Mouse (Mus musculus) CH12.LX (cell line): ENCODE data around the gene Olfr1357. TPM values are rescaled to one million over a fixed set of nuclear protein-coding genes. Genes with fewer than 3 reads are reported as not detected.

ENCODE experiments used
- DNase-seq: peaks from one replicate; pipeline ENCODE4 v3.0.0-alpha.2; 2013; ENCODE audit errors: extremely low read depth
- H3K27ac ChIP-seq: 2 replicates; pipeline ENCODE4 v1.5.1; 2012; ENCODE audit warnings: low read depth, mild to moderate bottlenecking, control low read depth, moderate library complexity; ENCODE audit not compliant: insufficient read depth
- H3K27me3 ChIP-seq: replicated peaks from 2 replicates; pipeline ENCODE3; 2012; ENCODE audit warnings: inconsistent platforms
- H3K36me3 ChIP-seq, 2 experiments: replicated peaks in 1 of 2; 2 replicates each; pipeline versions ENCODE3 to v1.6.1; 2012; ENCODE audit warnings: inconsistent platforms in 1 of 2, low read length in 1 of 2, mild to moderate bottlenecking in 1 of 2, mixed read lengths in 1 of 2, moderate library complexity in 1 of 2; ENCODE audit not compliant: control insufficient read depth in 1 of 2, insufficient read depth in 1 of 2
- H3K4me1 ChIP-seq, 2 experiments: 2 replicates each; pipeline ENCODE4 v1.6.1; 2012; ENCODE audit warnings: inconsistent platforms in 1 of 2, moderate library complexity in 1 of 2; ENCODE audit not compliant: insufficient read depth in 2 of 2, control insufficient read depth in 1 of 2
- H3K4me2 ChIP-seq: 2 replicates; pipeline ENCODE4 v1.6.1; 2012; ENCODE audit warnings: low read depth, mild to moderate bottlenecking, control low read depth; ENCODE audit not compliant: poor library complexity, insufficient read depth, severe bottlenecking
- H3K4me3 ChIP-seq, 3 experiments: fragments of 150-350 bp in 1 of 3; sonication (generic) in 1 of 3; replicated peaks in 1 of 3; 2 replicates each; pipeline versions ENCODE3 to v1.5.1; 2011 to 2012; ENCODE audit warnings: low read depth in 2 of 3, low read length in 2 of 3, mild to moderate bottlenecking in 2 of 3, moderate library complexity in 2 of 3, control low read depth in 1 of 3, improper control_type of control experiment in 1 of 3, inconsistent platforms in 1 of 3, mixed read lengths in 1 of 3; ENCODE audit not compliant: poor library complexity in 1 of 3
- H3K79me2 ChIP-seq: replicated peaks from 2 replicates; pipeline ENCODE4 v1.6.1; 2012; ENCODE audit warnings: mild to moderate bottlenecking, moderate library complexity; ENCODE audit not compliant: control insufficient read depth, poor library complexity, insufficient read depth, severe bottlenecking; ENCODE audit errors: extremely low read depth
- H3K9ac ChIP-seq: 2 replicates; pipeline ENCODE4 v1.6.1; 2012; ENCODE audit warnings: low read depth, mild to moderate bottlenecking, control low read depth, moderate library complexity; ENCODE audit not compliant: insufficient read depth
- H3K9me3 ChIP-seq: replicated peaks from 2 replicates; pipeline ENCODE3; 2012; ENCODE audit warnings: low read length, inconsistent platforms, mixed read lengths
- CHD2 ChIP-seq: IDR thresholded peaks from 2 replicates; pipeline ENCODE4 v1.6.1; 2011; ENCODE audit warnings: low read length, improper control_type of control experiment
- CTCF ChIP-seq, 2 experiments: IDR thresholded peaks in 1 of 2; conservative IDR thresholded peaks in 1 of 2; 2 replicates each; pipeline ENCODE4 v1.5.1; 2011 to 2012; ENCODE audit warnings: low read depth in 2 of 2, low read length in 2 of 2, improper control_type of control experiment in 1 of 2, inconsistent platforms in 1 of 2, mild to moderate bottlenecking in 1 of 2, moderate library complexity in 1 of 2
- E2F4 ChIP-seq: IDR thresholded peaks from 2 replicates; pipeline ENCODE4 v1.6.1; 2011; ENCODE audit warnings: low read depth, low read length, improper control_type of control experiment; ENCODE audit not compliant: insufficient replicate concordance
- JUND ChIP-seq: conservative IDR thresholded peaks from 2 replicates; pipeline ENCODE4 v1.6.1; 2011; ENCODE audit warnings: low read depth, low read length, improper control_type of control experiment
- KAT2A ChIP-seq: IDR thresholded peaks from 2 replicates; pipeline ENCODE4 v1.6.1; 2012; ENCODE audit warnings: low read length, improper control_type of control experiment, inconsistent platforms; ENCODE audit not compliant: insufficient replicate concordance
- MAFK ChIP-seq: IDR thresholded peaks from 2 replicates; pipeline ENCODE4 v1.6.1; 2011; ENCODE audit warnings: low read length, improper control_type of control experiment; ENCODE audit not compliant: insufficient replicate concordance
- MAZ ChIP-seq: IDR thresholded peaks from 2 replicates; pipeline ENCODE4 v1.6.1; 2012; ENCODE audit warnings: low read depth, mild to moderate bottlenecking, inconsistent platforms, low read length, improper control_type of control experiment, moderate library complexity
- MEF2A ChIP-seq: IDR thresholded peaks from 2 replicates; pipeline ENCODE4 v1.6.1; 2014; ENCODE audit warnings: low read depth, mild to moderate bottlenecking, inconsistent platforms, low read length, improper control_type of control experiment, borderline replicate concordance
- NELFE ChIP-seq: IDR thresholded peaks from 2 replicates; pipeline ENCODE4 v1.6.1; 2011; ENCODE audit warnings: low read depth, low read length, improper control_type of control experiment
- NRF1 ChIP-seq: IDR thresholded peaks from 2 replicates; pipeline ENCODE4 v1.6.1; 2014; ENCODE audit warnings: low read depth, mild to moderate bottlenecking, inconsistent platforms, low read length, improper control_type of control experiment, moderate library complexity
- POLR2A ChIP-seq: IDR thresholded peaks from 2 replicates; pipeline ENCODE4 v1.6.1; 2011; ENCODE audit warnings: low read depth, mild to moderate bottlenecking, improper control_type of control experiment, low read length
- RAD21 ChIP-seq: IDR thresholded peaks from 2 replicates; pipeline ENCODE4 v1.6.1; 2011; ENCODE audit warnings: low read depth, mild to moderate bottlenecking, low read length, improper control_type of control experiment, moderate library complexity
- RCOR1 ChIP-seq: conservative IDR thresholded peaks from 2 replicates; pipeline ENCODE4 v1.6.1; 2012; ENCODE audit warnings: low read depth, mild to moderate bottlenecking, inconsistent platforms, low read length, improper control_type of control experiment
- SMC3 ChIP-seq: IDR thresholded peaks from 2 replicates; pipeline ENCODE4 v1.6.1; 2011; ENCODE audit warnings: low read depth, low read length, improper control_type of control experiment
- TBP ChIP-seq: conservative IDR thresholded peaks from 2 replicates; pipeline ENCODE4 v1.6.1; 2011; ENCODE audit warnings: low read depth, low read length, improper control_type of control experiment
- USF1 ChIP-seq: IDR thresholded peaks from 2 replicates; pipeline ENCODE4 v1.6.1; 2014; ENCODE audit warnings: low read depth, mild to moderate bottlenecking, inconsistent platforms, low read length, improper control_type of control experiment
- USF2 ChIP-seq: conservative IDR thresholded peaks from 2 replicates; pipeline ENCODE4 v1.6.1; 2011; ENCODE audit warnings: low read depth, low read length, improper control_type of control experiment
- dilution Hi-C: fragments of 300-500 bp; cut with MboI; formaldehyde crosslinking; loops from 2 replicates; pipeline ENCODE4 v1.14.3; 2020; ENCODE audit warnings: low sequenced_read_pairs; ENCODE audit not compliant: extremely low pct_unique_long_range_greater_than_20kb, extremely low pct_ligation_motif_present
- in situ Hi-C: fragments of 300-500 bp; cut with MboI; formaldehyde crosslinking; loops from 3 replicates; pipeline ENCODE4 v1.14.3; 2019; ENCODE audit warnings: low sequenced_read_pairs, low pct_ligation_motif_present, low pct_unique_long_range_greater_than_20kb, mixed read lengths
- polyA plus RNA-seq: library from polyadenylated mRNA; unstranded; fragments of >175 nt; gene quantifications from 2 replicates; pipeline ENCODE4 v1.2.1, GENCODE M21; 2012; ENCODE audit warnings: low read depth; ENCODE audit not compliant: insufficient read length
- total RNA-seq, 2 experiments: library from RNA; depleted of rRNA; stranded (reverse); fragments of 300-350 nt in 1 of 2; fragments of >200 nt in 1 of 2; gene quantifications; 2 replicates each; pipeline ENCODE4 v1.2.3; 2012 to 2014

Gene Olfr1357
- total and polyA plus RNA-seq, 3 experiments: not detected

GRCm38 (mm10) chr10:78565070-78565469, 52.8 kb downstream of the Olfr1357 start:
- DNase-seq: no peak
- H3K79me2 ChIP-seq: no peaks in the 10 kb centered on the region
- no peaks in the 10 kb centered on the region for H3K36me3 ChIP-seq
- no peak overlapping the region for H3K9ac ChIP-seq
- no peak overlapping the region for H3K4me3 ChIP-seq
- TF ChIP-seq POLR2A: no peak
- no peak for TF ChIP-seq CHD2
- no peak for TF ChIP-seq RCOR1
- no peak for TF ChIP-seq USF1
- TF ChIP-seq RAD21: no peak
- no peak for TF ChIP-seq NRF1
- no peak for TF ChIP-seq KAT2A
- TF ChIP-seq MAZ: no peak
- no peak for TF ChIP-seq USF2
- TF ChIP-seq E2F4: no peak
- TF ChIP-seq MAFK: no peak
- TF ChIP-seq MEF2A: no peak
- TF ChIP-seq SMC3: no peak
- TF ChIP-seq JUND: no peak
- TF ChIP-seq TBP: no peak
- no peak for TF ChIP-seq NELFE
- no peak for TF ChIP-seq CTCF (conservative IDR thresholded peaks at IDR 0.05 in 1 of 2, IDR thresholded peaks at IDR 0.05 in 1 of 2; ENCODE audit: low read depth in 2 of 2, low read length in 2 of 2)
- H3K27ac ChIP-seq: no peak overlapping the region
- dilution Hi-C loops (no loop called here), in situ Hi-C loops (no loop called here)
- no peaks in the 10 kb centered on the region for H3K9me3 ChIP-seq
- no peak overlapping the region for H3K4me2 ChIP-seq
- peaks cover 19% of the 10 kb centered on the region for H3K27me3 ChIP-seq
- no peaks in the 10 kb centered on the region for H3K4me1 ChIP-seq

Other genes starting within 250 kb of the Olfr1357 start
- 189 and 203 TPM in 2 replicates for gene Rrp1, start 205.0 kb downstream of the Olfr1357 start, total RNA-seq (2012; rRNA removed)
- 127 and 138 TPM in 2 replicates for gene Rrp1, start 205.0 kb downstream of the Olfr1357 start, total RNA-seq (2014; rRNA removed)
- 327 and 659 TPM in 2 replicates for gene Rrp1, start 205.0 kb downstream of the Olfr1357 start, polyA plus RNA-seq
- 124 and 139 TPM in 2 replicates for gene Cstb, start 192.4 kb downstream of the Olfr1357 start, total RNA-seq (2012; rRNA removed)
- 226 and 239 TPM in 2 replicates for gene Cstb, start 192.4 kb downstream of the Olfr1357 start, total RNA-seq (2014; rRNA removed)
- 194 and 206 TPM in 2 replicates for gene Cstb, start 192.4 kb downstream of the Olfr1357 start, polyA plus RNA-seq
- 6.4 and 8.4 TPM in 2 replicates for gene Pdxk, start 153.1 kb downstream of the Olfr1357 start, total RNA-seq (2012; rRNA removed)
- 4.3 TPM in 2 replicates for gene Pdxk, start 153.1 kb downstream of the Olfr1357 start, total RNA-seq (2014; rRNA removed)
- gene Pdxk, start 153.1 kb downstream of the Olfr1357 start, polyA plus RNA-seq: 6.3 and 6.8 TPM in 2 replicates
- gene Olfr1358, start 100.6 kb downstream of the Olfr1357 start, total RNA-seq (2012; rRNA removed): not detected in 2 replicates
- not detected in 2 replicates for gene Olfr1358, start 100.6 kb downstream of the Olfr1357 start, total RNA-seq (2014; rRNA removed)
- not detected in 2 replicates for gene Olfr1358, start 100.6 kb downstream of the Olfr1357 start, polyA plus RNA-seq
- 18.2 and 21.2 TPM in 2 replicates for gene Ilvbl, start 43.7 kb downstream of the Olfr1357 start, total RNA-seq (2012; rRNA removed)
- gene Ilvbl, start 43.7 kb downstream of the Olfr1357 start, total RNA-seq (2014; rRNA removed): 11.7 and 16.0 TPM in 2 replicates
- 20.4 and 20.5 TPM in 2 replicates for gene Ilvbl, start 43.7 kb downstream of the Olfr1357 start, polyA plus RNA-seq
- not detected in 2 replicates for gene Syde1, start 26.1 kb downstream of the Olfr1357 start, total RNA-seq (2012; rRNA removed)
- not detected in 2 replicates for gene Syde1, start 26.1 kb downstream of the Olfr1357 start, total RNA-seq (2014; rRNA removed)
- not detected in 2 replicates for gene Syde1, start 26.1 kb downstream of the Olfr1357 start, polyA plus RNA-seq
- gene Casp14, start 100.2 kb upstream of the Olfr1357 start, total RNA-seq (2012; rRNA removed): not detected in 2 replicates
- gene Casp14, start 100.2 kb upstream of the Olfr1357 start, total RNA-seq (2014; rRNA removed): not detected in 2 replicates
- not detected in 2 replicates for gene Casp14, start 100.2 kb upstream of the Olfr1357 start, polyA plus RNA-seq
- not detected in 2 replicates for gene Ccdc105, start 135.0 kb upstream of the Olfr1357 start, total RNA-seq (2012; rRNA removed)
- gene Ccdc105, start 135.0 kb upstream of the Olfr1357 start, total RNA-seq (2014; rRNA removed): not detected in 2 replicates
- gene Ccdc105, start 135.0 kb upstream of the Olfr1357 start, polyA plus RNA-seq: not detected in 2 replicates
- 0.04 TPM in 1 of 2 replicates, not detected in the other for gene Slc1a6, start 162.4 kb upstream of the Olfr1357 start, total RNA-seq (2012; rRNA removed)
- not detected in 2 replicates for gene Slc1a6, start 162.4 kb upstream of the Olfr1357 start, total RNA-seq (2014; rRNA removed)
- not detected in 2 replicates for gene Slc1a6, start 162.4 kb upstream of the Olfr1357 start, polyA plus RNA-seq
- gene Olfr1356, start 234.1 kb upstream of the Olfr1357 start, total RNA-seq (2012; rRNA removed): not detected in 2 replicates
- gene Olfr1356, start 234.1 kb upstream of the Olfr1357 start, total RNA-seq (2014; rRNA removed): not detected in 2 replicates
- gene Olfr1356, start 234.1 kb upstream of the Olfr1357 start, polyA plus RNA-seq: not detected in 2 replicates